Mouse (Mus musculus): ENCODE results near the gene Agpat4. TPM values are rescaled to one million over a fixed set of nuclear protein-coding genes. Genes with fewer than 3 reads are reported as not detected.
A peak's percentile ranks its signal among the peaks of the same experiment; 100 is the strongest.
"Not testable (repeated sequence)": the region's sequence is repeated elsewhere in the genome, so short reads cannot be mapped to it uniquely, and the experiment has no call there.

Gene Agpat4
- polyA plus RNA-seq, 1 experiment from 2014 or later, result 55.5 TPM

GRCm38 (mm10) chr17:12104245-12104644, 14.3 kb upstream of the Agpat4 start:
- 92% methylated on average over 7 of the region's 7 CpGs for WGBS
- no peaks in the 10 kb centered on the region for H3K27me3 ChIP-seq (replicated peaks)
- H3K4me1 ChIP-seq, result no peaks in the 10 kb centered on the region
- H3K27ac ChIP-seq (replicated peaks), result no peak overlapping the region
- H3K4me3 ChIP-seq (replicated peaks), result no peak overlapping the region
- no peaks in the 10 kb centered on the region for H3K36me3 ChIP-seq
- H3K9ac ChIP-seq (replicated peaks), result no peak overlapping the region
- H3K4me2 ChIP-seq, result no peak overlapping the region
- H3K9me3 ChIP-seq (replicated peaks), result no peaks in the 10 kb centered on the region
- ATAC-seq (ENCODE audit: low FRiP score), result no peak

GRCm38 (mm10) chr17:12104690-12105089, 13.8 kb upstream of the Agpat4 start:
- Histone ChIP-seq H3K27ac (replicated peaks) (no peak overlapping the region), H3K4me1 (no peaks in the 10 kb centered on the region), H3K4me2 (no peak overlapping the region), H3K27me3 (replicated peaks) (no peaks in the 10 kb centered on the region), H3K4me3 (replicated peaks) (no peak overlapping the region), H3K9me3 (replicated peaks) (no peaks in the 10 kb centered on the region), H3K9ac (replicated peaks) (no peak overlapping the region), H3K36me3 (no peaks in the 10 kb centered on the region)
- WGBS, result 92% methylated on average over 6 of the region's 6 CpGs
- no peak for ATAC-seq (ENCODE audit: low FRiP score)

DNA sequence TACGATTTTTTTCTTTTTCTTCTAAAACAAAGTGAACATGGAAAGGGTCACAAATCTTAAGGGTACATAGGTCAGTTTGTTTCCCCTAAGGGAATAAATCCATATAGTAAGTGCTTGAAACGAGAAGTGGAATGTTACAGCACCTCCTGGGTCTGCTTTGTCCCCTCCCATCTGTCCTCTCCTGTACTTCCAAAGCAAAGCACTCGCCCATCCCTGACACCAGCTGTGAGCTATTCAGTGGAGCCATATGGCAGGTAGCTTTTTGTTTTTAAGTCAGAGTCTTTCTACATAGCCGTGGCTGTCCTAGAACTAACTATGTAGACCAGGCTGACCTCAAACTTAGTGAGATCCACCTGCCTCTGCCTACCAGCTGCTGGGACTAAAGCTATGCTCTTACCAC, 12.2 kb upstream of the Agpat4 start:
- no peaks in the 10 kb centered on the region for H3K36me3 ChIP-seq
- no peaks in the 10 kb centered on the region for H3K9me3 ChIP-seq (replicated peaks)
- H3K4me3 ChIP-seq (replicated peaks), result no peak overlapping the region
- H3K4me1 ChIP-seq, result no peaks in the 10 kb centered on the region
- H3K27me3 ChIP-seq (replicated peaks), result no peaks in the 10 kb centered on the region
- H3K4me2 ChIP-seq, result no peak overlapping the region
- 42% methylated on average over 4 of the region's 4 CpGs for WGBS
- no peak for ATAC-seq (ENCODE audit: low FRiP score)
- no peak overlapping the region for H3K27ac ChIP-seq (replicated peaks)
- H3K9ac ChIP-seq (replicated peaks), result no peak overlapping the region

DNA sequence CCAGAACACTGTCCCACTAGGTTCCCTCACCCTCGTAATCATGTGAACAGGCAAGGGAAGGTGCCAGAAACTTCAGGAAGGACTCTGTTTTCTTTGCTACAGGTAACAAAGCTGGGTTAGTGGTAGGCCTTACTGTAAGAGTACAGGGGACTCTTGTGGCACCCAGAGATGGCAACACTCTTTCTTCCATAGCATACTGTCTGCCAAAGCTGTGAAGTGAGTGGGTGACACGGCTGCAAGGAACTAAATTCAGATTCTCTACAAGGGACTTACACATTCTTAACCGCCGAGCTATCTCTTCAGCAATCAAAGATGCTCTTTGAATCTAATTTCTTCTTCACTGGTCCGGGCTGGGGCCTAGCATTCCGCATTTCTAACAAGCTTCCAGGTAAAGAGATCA, 4.9 kb upstream of the Agpat4 start:
- WGBS, result 94% methylated on average over 6 of the region's 6 CpGs
- Histone ChIP-seq H3K4me1 (peaks cover 9% of the 10 kb centered on the region), H3K27ac (replicated peaks) (no peak overlapping the region), H3K4me3 (replicated peaks) (no peak overlapping the region), H3K27me3 (replicated peaks) (no peaks in the 10 kb centered on the region), H3K4me2 (no peak overlapping the region), H3K9me3 (replicated peaks) (no peaks in the 10 kb centered on the region), H3K9ac (replicated peaks) (no peak overlapping the region), H3K36me3 (no peaks in the 10 kb centered on the region)
- no peak for ATAC-seq (ENCODE audit: low FRiP score)

DNA sequence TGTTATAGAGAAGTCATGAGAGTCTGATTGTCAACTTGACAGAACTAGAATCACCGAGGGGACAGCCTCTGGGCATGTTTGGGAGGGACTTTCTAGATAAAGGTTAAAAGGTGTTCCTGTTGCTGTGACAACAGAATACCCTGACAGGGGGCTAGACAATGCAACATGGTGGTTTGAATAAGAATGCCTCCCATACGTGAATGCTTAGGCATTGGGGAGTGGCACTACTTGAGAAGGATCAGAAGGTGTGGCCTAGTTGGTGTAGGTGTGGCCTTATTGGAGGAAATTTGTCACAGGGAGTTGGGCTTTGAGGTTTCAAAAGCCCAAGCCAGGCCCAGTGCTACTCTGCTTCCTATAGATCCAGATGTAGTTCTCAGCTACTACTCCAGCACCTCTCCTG, 3.4 kb upstream of the Agpat4 start:
- no peak overlapping the region for H3K27ac ChIP-seq (replicated peaks)
- ATAC-seq (ENCODE audit: low FRiP score), result no peak
- 74% methylated on average over 2 of the region's 2 CpGs for WGBS
- no peak overlapping the region for H3K9ac ChIP-seq (replicated peaks)
- H3K9me3 ChIP-seq (replicated peaks), result no peaks in the 10 kb centered on the region
- peaks cover 10% of the 10 kb centered on the region for H3K4me1 ChIP-seq
- no peaks in the 10 kb centered on the region for H3K27me3 ChIP-seq (replicated peaks)
- no peak overlapping the region for H3K4me2 ChIP-seq
- no peaks in the 10 kb centered on the region for H3K36me3 ChIP-seq
- no peak overlapping the region for H3K4me3 ChIP-seq (replicated peaks)

DNA sequence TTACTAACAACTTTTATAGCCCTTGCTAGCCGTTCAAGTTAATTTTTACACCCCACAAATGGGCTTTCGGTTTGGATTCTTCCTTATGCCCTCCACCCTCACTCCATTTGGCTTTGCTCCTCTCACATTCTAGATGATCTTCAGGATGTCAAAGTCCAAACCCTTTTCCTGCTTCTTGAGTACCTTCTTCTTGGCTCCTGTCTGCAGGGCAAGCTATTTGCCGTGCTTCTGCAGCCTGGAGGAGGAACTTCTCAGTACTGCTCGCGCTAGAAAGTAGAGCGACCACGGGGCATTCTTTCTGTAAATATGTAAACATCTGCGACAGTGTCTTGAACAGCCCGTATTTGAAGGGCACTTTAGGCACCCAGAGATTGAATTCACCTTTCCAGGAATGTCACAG, 373 bp upstream of the Agpat4 start:
- no peak for ATAC-seq (ENCODE audit: low FRiP score)
- H3K9me3 ChIP-seq (replicated peaks), result no peaks in the 10 kb centered on the region
- peak overlapping the region; percentile 90; the same call in 1 of the 2 replicates for H3K27ac ChIP-seq (replicated peaks)
- peaks cover 28% of the 10 kb centered on the region for H3K4me1 ChIP-seq
- H3K4me3 ChIP-seq (replicated peaks), result peak overlapping the region; percentile 66
- H3K9ac ChIP-seq (replicated peaks), result peak overlapping the region; percentile 67
- WGBS, result 1% methylated on average over 9 of the region's 9 CpGs
- peak overlapping the region; percentile 95 for H3K4me2 ChIP-seq
- H3K27me3 ChIP-seq (replicated peaks), result no peaks in the 10 kb centered on the region
- H3K36me3 ChIP-seq, result no peaks in the 10 kb centered on the region

GRCm38 (mm10) chr17:12118926-12119641, 580 bp downstream of the Agpat4 start:
- Histone ChIP-seq H3K27ac (replicated peaks) (peak overlapping the region; percentile 90), H3K9ac (replicated peaks) (peak overlapping the region; percentile 67), H3K4me2 (peak overlapping the region; percentile 95), H3K4me3 (replicated peaks) (peak overlapping the region; percentile 66), H3K4me1 (peaks cover 28% of the 10 kb centered on the region), H3K27me3 (replicated peaks) (no peaks in the 10 kb centered on the region), H3K9me3 (replicated peaks) (no peaks in the 10 kb centered on the region), H3K36me3 (no peaks in the 10 kb centered on the region)
- peak; percentile 92 for ATAC-seq (ENCODE audit: low FRiP score)
- under 1% methylated on average over 30 of the region's 30 CpGs for WGBS

GRCm38 (mm10) chr17:12119675-12120074, 1.2 kb downstream of the Agpat4 start:
- Histone ChIP-seq H3K4me1 (peaks cover 28% of the 10 kb centered on the region), H3K9ac (replicated peaks) (peak overlapping the region; percentile 67), H3K27ac (replicated peaks) (peak overlapping the region; percentile 90), H3K4me2 (peak overlapping the region; percentile 95), H3K9me3 (replicated peaks) (no peaks in the 10 kb centered on the region), H3K36me3 (peaks cover 4% of the 10 kb centered on the region; the same call in 1 of the 2 replicates), H3K27me3 (replicated peaks) (no peaks in the 10 kb centered on the region), H3K4me3 (replicated peaks) (peak overlapping the region; percentile 66)
- WGBS, result under 1% methylated on average over 12 of the region's 12 CpGs
- peak; percentile 79 for ATAC-seq (ENCODE audit: low FRiP score)

- WGBS, result 28% methylated on average over 5 of the region's 5 CpGs
- Histone ChIP-seq H3K36me3 (peaks cover 10% of the 10 kb centered on the region; the same call in 1 of the 2 replicates), H3K4me2 (peak overlapping the region; percentile 95), H3K4me3 (replicated peaks) (peak overlapping the region; percentile 66), H3K9me3 (replicated peaks) (no peaks in the 10 kb centered on the region), H3K9ac (replicated peaks) (no peak overlapping the region), H3K27me3 (replicated peaks) (no peaks in the 10 kb centered on the region), H3K27ac (replicated peaks) (no peak overlapping the region), H3K4me1 (peaks cover 28% of the 10 kb centered on the region)
- no peak for ATAC-seq (ENCODE audit: low FRiP score)
These were observed 1.8 kb downstream of the Agpat4 start for GRCm38 (mm10) chr17:12120268-12120667.

- H3K9ac ChIP-seq (replicated peaks), result no peak overlapping the region
- H3K27ac ChIP-seq (replicated peaks), result no peak overlapping the region
- peaks cover 10% of the 10 kb centered on the region; the same call in 1 of the 2 replicates for H3K36me3 ChIP-seq
- H3K4me1 ChIP-seq, result peaks cover 28% of the 10 kb centered on the region
- H3K27me3 ChIP-seq (replicated peaks), result no peaks in the 10 kb centered on the region
- 84% methylated on average over 7 of the region's 7 CpGs for whole genome bisulfite sequencing
- H3K4me2 ChIP-seq, result peak overlapping the region; percentile 25; the same call in 1 of the 2 replicates
- H3K9me3 ChIP-seq (replicated peaks), result no peaks in the 10 kb centered on the region
- no peak overlapping the region for H3K4me3 ChIP-seq (replicated peaks)
- ATAC-seq (ENCODE audit: low FRiP score), result no peak
These were observed 2.8 kb downstream of the Agpat4 start for GRCm38 (mm10) chr17:12121226-12121794.

DNA sequence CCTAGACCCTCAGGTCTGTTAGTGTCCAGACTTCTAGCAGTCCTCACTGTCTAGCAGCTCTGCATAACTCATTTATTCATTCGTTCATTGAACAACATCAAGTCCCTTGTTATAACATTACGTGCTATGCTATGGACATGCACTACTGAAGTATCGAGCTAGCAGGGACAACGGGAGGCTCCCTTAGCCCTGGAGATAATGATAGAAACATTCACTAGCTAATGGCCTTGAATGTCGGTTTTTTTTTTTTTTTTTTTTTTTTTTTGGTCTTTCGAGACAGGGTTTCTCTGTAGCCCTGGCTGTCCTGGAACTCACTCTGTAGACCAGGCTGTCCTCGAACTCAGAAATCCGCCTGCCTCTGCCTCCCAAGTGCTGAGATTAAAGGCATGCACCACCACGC, 3.8 kb downstream of the Agpat4 start:
- H3K9me3 ChIP-seq (replicated peaks); H3K4me3 ChIP-seq (replicated peaks); H3K4me2 ChIP-seq; ATAC-seq (ENCODE audit: low FRiP score); H3K27me3 ChIP-seq (replicated peaks); H3K27ac ChIP-seq (replicated peaks); H3K9ac ChIP-seq (replicated peaks): not testable (repeated sequence)
- Histone ChIP-seq H3K36me3 (peaks cover 18% of the 10 kb centered on the region), H3K4me1 (peaks cover 28% of the 10 kb centered on the region)
- 87% methylated on average over 9 of the region's 9 CpGs for WGBS

DNA sequence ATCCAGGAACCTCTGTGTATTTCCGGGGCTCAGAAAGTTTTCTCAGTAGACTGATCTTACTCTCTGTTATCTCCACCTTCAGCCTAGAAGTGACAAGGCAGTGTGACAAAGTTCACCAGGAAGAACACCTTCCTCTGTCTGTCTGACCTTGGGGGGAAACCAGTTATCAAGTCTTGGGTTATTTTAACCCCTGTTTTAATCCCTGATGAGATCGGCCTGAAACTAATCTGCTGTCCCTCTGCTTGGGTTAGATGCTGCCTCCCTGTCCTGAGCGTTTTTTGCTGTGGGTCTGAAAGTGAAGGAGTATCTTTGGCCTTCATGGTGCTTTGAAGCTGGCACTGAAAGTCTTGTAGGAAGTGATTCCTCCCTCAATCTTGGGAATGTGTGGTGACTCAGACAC, 4.7 kb downstream of the Agpat4 start:
- no peaks in the 10 kb centered on the region for H3K9me3 ChIP-seq (replicated peaks)
- H3K9ac ChIP-seq (replicated peaks), result no peak overlapping the region
- no peak overlapping the region for H3K4me2 ChIP-seq
- H3K27ac ChIP-seq (replicated peaks), result no peak overlapping the region
- H3K4me1 ChIP-seq, result peaks cover 24% of the 10 kb centered on the region
- 95% methylated on average over 3 of the region's 3 CpGs for WGBS
- no peaks in the 10 kb centered on the region for H3K27me3 ChIP-seq (replicated peaks)
- peaks cover 18% of the 10 kb centered on the region for H3K36me3 ChIP-seq
- no peak for ATAC-seq (ENCODE audit: low FRiP score)
- no peak overlapping the region for H3K4me3 ChIP-seq (replicated peaks)
